Mouse (Mus musculus): ENCODE measurements around the gene Cobl. TPM values are rescaled to one million over a fixed set of nuclear protein-coding genes. Genes with fewer than 3 reads are reported as not detected.

The Cobl gene
- total and polyA plus RNA-seq, 2 experiments from 2014 or later, result 11.5 to 17.4 TPM

DNA sequence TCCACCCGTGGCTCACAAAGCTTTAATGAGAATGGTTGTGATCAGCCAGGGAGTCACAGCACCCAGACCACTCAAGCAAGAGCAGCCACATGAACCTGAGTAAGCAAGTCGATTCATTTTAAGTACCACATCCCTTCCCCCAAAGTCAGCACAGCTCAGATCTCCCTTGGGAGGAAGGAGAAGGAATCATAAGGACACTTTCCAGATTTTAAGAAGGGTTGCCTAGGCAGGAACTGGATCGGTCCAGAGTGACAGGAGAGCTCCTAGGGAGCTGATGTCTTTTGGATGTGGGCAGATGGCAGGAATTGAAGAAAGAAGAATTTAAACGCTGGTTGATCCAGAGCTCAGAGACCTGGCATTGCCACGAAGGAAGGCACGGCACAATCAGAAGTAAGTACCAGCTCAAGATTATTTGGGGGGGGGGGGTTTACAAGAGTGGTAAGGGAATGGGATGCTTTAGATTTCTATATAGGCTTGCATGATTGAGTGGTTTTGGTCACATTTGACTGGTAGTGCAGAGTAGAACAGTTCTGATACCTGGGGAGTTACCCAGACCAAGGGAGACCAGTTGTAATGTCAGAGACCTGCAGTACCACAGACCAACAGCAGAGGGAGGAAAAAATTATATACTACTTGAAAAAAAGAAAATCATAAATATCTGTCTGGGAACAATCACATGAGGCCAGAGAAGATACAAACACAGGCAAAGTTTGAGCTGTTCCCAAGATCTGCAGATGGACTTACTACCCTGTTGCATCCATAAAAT is 150.3 kb downstream of the Cobl start:
- Histone ChIP-seq H3K4me2 (ENCODE audit: low read depth) (no peak overlapping the region), H3K4me1 (ENCODE audit: insufficient read depth) (no peaks in the 10 kb centered on the region), H3K27me3 (ENCODE audit: insufficient read depth, low read length) (no peaks in the 10 kb centered on the region), H3K9me3 (ENCODE audit: low read length) (no peaks in the 10 kb centered on the region), H3K27ac (ENCODE audit: low read depth, low read length) (no peak overlapping the region), H3K9ac (no peak overlapping the region), H3K4me3 (ENCODE audit: low read depth, low read length) (no peak overlapping the region), H3K36me3 (ENCODE audit: insufficient read depth) (no peaks in the 10 kb centered on the region)
- DNase-seq (peak; percentile 47), ATAC-seq (no peak; the same call in 1 of the 2 replicates)
- WGBS, result 89% methylated on average over 6 of the region's 6 CpGs
- peak; percentile 69 for TF ChIP-seq CTCF (IDR thresholded peaks at IDR 0.05; ENCODE audit: low read depth)

DNA sequence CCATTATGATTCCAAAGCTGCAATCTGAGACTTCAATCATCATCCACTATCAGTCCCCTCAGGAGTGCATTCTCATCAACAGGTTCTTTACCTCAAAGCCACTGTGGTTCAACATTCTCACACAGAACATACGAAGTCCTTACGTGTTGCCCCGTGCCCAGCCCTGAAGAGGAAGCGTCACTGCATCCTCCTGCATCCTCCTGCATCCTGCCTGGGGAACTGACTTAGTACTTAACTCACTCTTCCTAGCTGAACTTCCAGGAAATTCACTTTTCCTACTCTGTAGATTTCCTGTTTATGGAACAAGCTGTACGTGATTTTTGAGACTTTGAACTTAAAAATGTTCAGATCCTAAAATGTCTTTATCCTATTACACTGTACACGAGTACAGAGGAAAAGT is 153.3 kb downstream of the Cobl start:
- Histone ChIP-seq H3K4me2 (ENCODE audit: low read depth) (no peak overlapping the region), H3K27ac (ENCODE audit: low read depth, low read length) (no peak overlapping the region), H3K9me3 (ENCODE audit: low read length) (no peaks in the 10 kb centered on the region), H3K27me3 (ENCODE audit: insufficient read depth, low read length) (no peaks in the 10 kb centered on the region), H3K4me1 (ENCODE audit: insufficient read depth) (no peaks in the 10 kb centered on the region), H3K4me3 (ENCODE audit: low read depth, low read length) (no peak overlapping the region), H3K36me3 (ENCODE audit: insufficient read depth) (no peaks in the 10 kb centered on the region), H3K9ac (no peak overlapping the region)
- DNase-seq, result no peak
- no peak for TF ChIP-seq CTCF (IDR thresholded peaks at IDR 0.05; ENCODE audit: low read depth)
- 90% methylated on average over 6 of the region's 6 CpGs for WGBS
- no peak for ATAC-seq

DNA sequence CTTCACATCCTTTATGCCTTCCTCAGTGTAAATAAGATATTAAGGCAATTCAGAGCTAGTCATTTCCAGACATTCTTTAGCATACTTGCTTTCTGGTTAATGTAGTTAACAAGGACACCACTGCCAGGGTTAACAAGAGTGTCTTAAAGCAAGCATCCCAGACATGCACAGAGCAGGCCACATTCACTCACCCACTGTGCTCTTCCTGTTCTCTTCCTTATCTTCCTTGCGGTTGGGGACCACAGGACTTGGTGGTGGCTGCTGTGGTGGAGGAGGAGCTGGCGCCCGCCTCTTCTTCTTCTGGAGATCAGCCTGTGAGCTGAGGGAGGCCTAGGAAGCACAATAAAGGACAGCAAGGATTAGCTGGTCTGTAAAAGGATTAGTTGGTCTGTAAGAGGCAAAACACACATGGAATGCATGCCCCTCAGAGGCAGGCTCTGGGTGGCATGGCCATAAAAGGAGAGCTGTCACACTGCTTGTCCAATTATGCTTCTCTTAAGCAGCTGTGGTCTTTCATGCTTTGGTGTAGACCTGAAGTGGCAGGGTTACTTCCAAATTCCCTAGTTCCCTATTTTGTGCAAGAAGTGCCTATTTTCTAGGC is 155.2 kb downstream of the Cobl start:
- H3K27ac ChIP-seq (ENCODE audit: low read depth, low read length), result no peak overlapping the region
- H3K9me3 ChIP-seq (ENCODE audit: low read length), result no peaks in the 10 kb centered on the region
- DNase-seq, result no peak
- no peak for ATAC-seq
- TF ChIP-seq CTCF (IDR thresholded peaks at IDR 0.05; ENCODE audit: low read depth), result no peak
- no peak overlapping the region for H3K4me2 ChIP-seq (ENCODE audit: low read depth)
- H3K4me3 ChIP-seq (ENCODE audit: low read depth, low read length), result no peak overlapping the region
- H3K27me3 ChIP-seq (ENCODE audit: insufficient read depth, low read length), result no peaks in the 10 kb centered on the region
- no peaks in the 10 kb centered on the region for H3K36me3 ChIP-seq (ENCODE audit: insufficient read depth)
- no peak overlapping the region for H3K9ac ChIP-seq
- no peaks in the 10 kb centered on the region for H3K4me1 ChIP-seq (ENCODE audit: insufficient read depth)
- WGBS, result 29% methylated on average over 3 of the region's 3 CpGs

DNA sequence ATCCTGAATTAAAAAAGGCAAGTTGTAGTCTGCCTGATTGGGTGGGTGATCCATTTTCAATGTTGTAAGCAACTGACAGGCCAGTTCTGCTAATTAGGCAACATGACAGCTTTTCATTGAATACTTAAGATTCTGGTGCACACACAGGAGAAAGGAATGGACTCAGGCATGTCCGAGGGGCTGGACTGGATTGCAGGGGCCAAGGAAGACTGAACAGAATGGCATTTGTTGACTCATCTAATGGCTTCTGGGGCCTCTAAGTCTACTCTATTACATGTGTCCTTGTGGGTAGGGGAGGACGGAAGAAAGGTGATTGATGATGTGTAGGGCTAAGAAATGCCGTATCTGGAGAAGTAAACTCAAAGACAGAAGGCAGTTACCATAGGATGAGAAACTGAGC is 159.9 kb downstream of the Cobl start:
- Histone ChIP-seq H3K9ac (no peak overlapping the region), H3K4me3 (ENCODE audit: low read depth, low read length) (no peak overlapping the region), H3K27me3 (ENCODE audit: insufficient read depth, low read length) (no peaks in the 10 kb centered on the region), H3K36me3 (ENCODE audit: insufficient read depth) (no peaks in the 10 kb centered on the region), H3K27ac (ENCODE audit: low read depth, low read length) (no peak overlapping the region), H3K9me3 (ENCODE audit: low read length) (no peaks in the 10 kb centered on the region), H3K4me2 (ENCODE audit: low read depth) (no peak overlapping the region), H3K4me1 (ENCODE audit: insufficient read depth) (no peaks in the 10 kb centered on the region)
- 56% methylated on average over 3 of the region's 3 CpGs for WGBS
- no peak for TF ChIP-seq CTCF (IDR thresholded peaks at IDR 0.05; ENCODE audit: low read depth)
- ATAC-seq, result no peak
- DNase-seq, result no peak

DNA sequence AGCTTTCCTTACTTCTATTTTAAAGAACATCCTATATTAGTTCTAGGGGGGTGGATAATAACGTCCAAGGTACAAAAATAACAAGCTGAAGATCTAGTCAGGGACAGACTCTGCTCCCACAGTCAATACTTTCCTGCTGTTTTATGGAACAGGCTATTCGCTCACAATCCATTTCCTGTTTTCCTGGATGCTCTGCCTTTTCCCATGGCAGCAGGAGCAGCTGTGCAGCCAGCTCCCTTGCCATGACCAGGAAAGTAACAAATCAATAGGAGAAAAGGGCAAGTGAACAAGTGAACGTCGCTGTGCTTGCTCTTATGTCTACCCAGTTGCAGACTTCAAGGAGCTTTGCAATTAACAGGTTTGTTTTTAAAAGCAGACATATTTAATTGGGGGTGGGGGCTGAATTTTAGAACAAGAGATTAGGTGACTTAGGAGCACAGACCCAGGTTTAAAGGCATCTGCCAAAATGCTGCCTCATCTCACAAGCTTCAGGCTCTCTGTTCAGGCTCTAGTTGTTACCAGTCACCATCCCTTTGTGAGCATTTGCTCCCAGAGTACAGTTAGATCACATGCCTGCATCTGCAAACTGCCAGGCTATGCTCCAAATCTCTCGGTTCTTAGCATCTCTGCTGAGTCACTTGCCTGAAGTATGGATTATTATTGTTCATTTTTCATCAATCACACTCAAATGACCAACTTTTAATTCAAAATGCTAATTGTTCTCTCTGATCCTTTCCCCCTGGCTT is 164.9 kb downstream of the Cobl start:
- H3K9me3 ChIP-seq (ENCODE audit: low read length), result no peaks in the 10 kb centered on the region
- no peaks in the 10 kb centered on the region for H3K36me3 ChIP-seq (ENCODE audit: insufficient read depth)
- ATAC-seq (0 out of 2 replicates have a peak, but pooled peaks have one; percentile 55), DNase-seq (no peak)
- H3K4me3 ChIP-seq (ENCODE audit: low read depth, low read length), result no peak overlapping the region
- H3K4me1 ChIP-seq (ENCODE audit: insufficient read depth), result no peaks in the 10 kb centered on the region
- TF ChIP-seq CTCF (IDR thresholded peaks at IDR 0.05; ENCODE audit: low read depth), result no peak
- no peaks in the 10 kb centered on the region for H3K27me3 ChIP-seq (ENCODE audit: insufficient read depth, low read length)
- H3K9ac ChIP-seq, result no peak overlapping the region
- WGBS, result 36% methylated on average over 5 of the region's 5 CpGs
- H3K4me2 ChIP-seq (ENCODE audit: low read depth), result no peak overlapping the region
- 0 out of 2 replicates have a peak overlapping the region, but pooled peaks have one; percentile 21 for H3K27ac ChIP-seq (ENCODE audit: low read depth, low read length)

DNA sequence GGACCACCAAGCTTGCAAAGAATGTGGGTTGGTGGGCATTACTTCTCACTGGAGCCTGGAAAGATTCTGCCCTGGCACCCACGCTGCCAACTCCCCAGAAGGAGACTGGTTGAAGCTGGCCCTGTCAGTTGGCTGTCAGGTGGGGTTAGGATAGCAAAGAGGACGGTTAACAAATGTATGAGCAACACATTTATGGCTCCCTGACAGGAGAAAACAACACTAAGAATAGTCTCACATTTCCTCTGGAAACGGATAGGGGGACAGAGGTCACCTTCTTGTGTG is 173.2 kb downstream of the Cobl start:
- ATAC-seq (0 out of 2 replicates have a peak, but pooled peaks have one; percentile 14), DNase-seq (no peak)
- TF ChIP-seq CTCF (IDR thresholded peaks at IDR 0.05; ENCODE audit: low read depth), result no peak
- Histone ChIP-seq H3K9ac (no peak overlapping the region), H3K9me3 (ENCODE audit: low read length) (no peaks in the 10 kb centered on the region), H3K36me3 (ENCODE audit: insufficient read depth) (no peaks in the 10 kb centered on the region), H3K4me3 (ENCODE audit: low read depth, low read length) (no peak overlapping the region), H3K27me3 (ENCODE audit: insufficient read depth, low read length) (no peaks in the 10 kb centered on the region), H3K4me2 (ENCODE audit: low read depth) (no peak overlapping the region), H3K27ac (ENCODE audit: low read depth, low read length) (no peak overlapping the region), H3K4me1 (ENCODE audit: insufficient read depth) (no peaks in the 10 kb centered on the region)
- 23% methylated on average over 3 of the region's 3 CpGs for WGBS
